Mouse (Mus musculus) neural tube, embryonic 11.5 days (tissue): ENCODE results near the gene Cdcp2. TPM values are rescaled to one million over a fixed set of nuclear protein-coding genes. Genes with fewer than 3 reads are reported as not detected.

ENCODE experiments used
- ATAC-seq: fragments of 200-750 bp; cut with Nextera tagmentation; 2 replicates; pipeline ENCODE4 v1.8.0; 2017; ENCODE audit warnings: moderate number of reproducible peaks, mild to moderate bottlenecking, moderate TSS enrichment, moderate library complexity; ENCODE audit not compliant: insufficient read depth, low FRiP score, low TSS enrichment
- DNase-seq: peaks from one replicate; pipeline ENCODE4 v3.0.0-alpha.2; 2015; ENCODE audit warnings: low spot score
- H3K27ac ChIP-seq: fragments of 300-500 bp; sonication (generic); 2 replicates; pipeline ENCODE4 v1.5.1; 2014; ENCODE audit warnings: low read depth, mild to moderate bottlenecking, low read length
- H3K27me3 ChIP-seq: fragments of 300-500 bp; sonication (generic); 2 replicates; pipeline ENCODE4 v1.6.1; 2014; ENCODE audit warnings: mild to moderate bottlenecking, low read length, mixed read lengths; ENCODE audit not compliant: control insufficient read depth, insufficient read depth
- H3K36me3 ChIP-seq: fragments of 300-500 bp; sonication (generic); 2 replicates; pipeline ENCODE4 v1.6.1; 2014; ENCODE audit warnings: mild to moderate bottlenecking, low read length, moderate library complexity, mixed read lengths; ENCODE audit not compliant: control insufficient read depth, insufficient read depth
- H3K4me1 ChIP-seq: fragments of 300-500 bp; sonication (generic); 2 replicates; pipeline ENCODE4 v1.6.1; 2014; ENCODE audit warnings: low read length, mixed read lengths; ENCODE audit not compliant: control insufficient read depth, insufficient read depth
- H3K4me2 ChIP-seq: fragments of 300-500 bp; sonication (generic); 2 replicates; pipeline ENCODE4 v1.6.1; 2014; ENCODE audit warnings: low read depth, mild to moderate bottlenecking, moderate library complexity
- H3K4me3 ChIP-seq: fragments of 300-500 bp; sonication (generic); 2 replicates; pipeline ENCODE4 v1.5.1; 2014; ENCODE audit warnings: low read depth, low read length
- H3K9ac ChIP-seq: fragments of 300-500 bp; sonication (generic); 2 replicates; pipeline ENCODE4 v1.6.1; 2014; ENCODE audit warnings: mild to moderate bottlenecking, low read length
- H3K9me3 ChIP-seq: fragments of 300-500 bp; sonication (generic); 2 replicates; pipeline ENCODE4 v1.6.1; 2016; ENCODE audit warnings: low read length; ENCODE audit not compliant: control insufficient read depth
- WGBS: fragments of 180-500 bp; shearing (Covaris S2); extraction: QIAGEN DNeasy Blood & Tissue Kit; methylation state at CpG from one replicate; pipeline ENCODE4 v1.1.7; 2014; 5-methylcytosine and 5-hydroxymethylcytosine counted together
- polyA plus RNA-seq: library from polyadenylated mRNA; unstranded; fragments of >200 nt; fragmentation: Nextera tagmentation; extraction: Ambion mirVana; gene quantifications from 2 replicates; pipeline ENCODE4 v1.2.1, GENCODE M21; 2014

Cdcp2 gene
- polyA plus RNA-seq: 0.24 and 0.64 TPM in 2 replicates

DNA sequence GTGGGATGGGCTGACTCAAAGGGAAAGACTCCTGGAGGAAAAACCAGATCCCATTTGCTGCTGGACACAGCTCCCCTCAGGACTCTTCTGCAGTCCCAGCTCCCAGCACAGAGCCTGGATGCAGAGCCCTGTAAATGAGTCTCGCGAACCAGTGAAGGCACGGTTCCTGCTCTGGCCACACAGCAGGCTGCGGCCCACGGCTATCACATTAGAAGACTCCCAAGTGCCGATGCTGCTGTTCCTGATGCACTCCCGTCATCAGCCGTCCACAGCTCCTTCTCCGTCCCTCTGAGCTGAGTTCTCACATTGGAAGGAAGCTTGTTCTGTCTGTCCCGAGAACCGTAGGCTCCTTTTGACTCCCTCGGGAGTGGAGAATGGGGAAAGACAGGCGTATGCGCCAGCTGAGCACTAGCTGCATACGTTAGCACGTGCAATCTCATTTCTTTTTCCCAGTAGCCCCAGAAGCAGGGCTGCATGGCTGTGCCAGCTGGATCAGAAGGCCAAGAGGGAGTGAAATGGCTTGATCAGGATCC, at the start of gene Cdcp2:
TSS of gene Cdcp2 (plus strand) at position 51 of the 533 bp plus-strand sequence.
- ATAC-seq (0 out of 2 replicates have a peak, but pooled peaks have one; percentile 20), DNase-seq (no peak)
- Histone ChIP-seq H3K4me1 (peaks cover 11% of the 10 kb centered on the region), H3K9me3 (no peaks in the 10 kb centered on the region), H3K27ac (peak within 1 kb of the TSS; percentile 60), H3K4me3 (no peak within 1 kb of the TSS), H3K9ac (no peak within 1 kb of the TSS), H3K27me3 (no peaks in the 10 kb centered on the region), H3K4me2 (no peak within 1 kb of the TSS), H3K36me3 (no peaks in the 10 kb centered on the region)
- 43% methylated on average over 16 of the region's 16 CpGs for WGBS

DNA sequence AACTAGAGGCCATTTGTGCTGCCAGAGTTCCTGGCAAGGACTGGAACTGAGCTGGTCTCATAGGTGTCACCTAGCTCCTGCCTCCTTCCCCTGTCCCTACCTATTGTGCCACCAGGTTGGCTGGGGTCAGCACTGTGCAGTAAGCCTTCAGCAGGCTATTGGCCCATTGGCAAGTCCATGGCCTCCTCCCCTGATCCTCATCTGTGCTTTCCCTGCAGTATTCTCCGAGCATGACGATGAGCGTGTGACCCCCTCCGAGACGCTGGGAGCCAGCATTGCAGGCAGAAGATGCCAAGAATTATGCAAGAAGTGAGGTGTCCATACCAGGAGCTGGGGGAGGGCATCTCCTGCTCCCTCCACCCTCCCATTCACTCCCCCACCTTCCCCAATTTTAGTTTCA, 48.9 kb upstream of the Cdcp2 start:
- WGBS: 90% methylated on average over 5 of the region's 5 CpGs
- ATAC-seq (no peak), DNase-seq (no peak)
- no peak overlapping the region for H3K9ac ChIP-seq
- H3K4me2 ChIP-seq: no peak overlapping the region
- H3K27me3 ChIP-seq: no peaks in the 10 kb centered on the region
- H3K27ac ChIP-seq: no peak overlapping the region
- H3K36me3 ChIP-seq: peaks cover 13% of the 10 kb centered on the region
- H3K4me3 ChIP-seq: no peak overlapping the region
- H3K9me3 ChIP-seq: no peaks in the 10 kb centered on the region
- no peaks in the 10 kb centered on the region for H3K4me1 ChIP-seq

DNA sequence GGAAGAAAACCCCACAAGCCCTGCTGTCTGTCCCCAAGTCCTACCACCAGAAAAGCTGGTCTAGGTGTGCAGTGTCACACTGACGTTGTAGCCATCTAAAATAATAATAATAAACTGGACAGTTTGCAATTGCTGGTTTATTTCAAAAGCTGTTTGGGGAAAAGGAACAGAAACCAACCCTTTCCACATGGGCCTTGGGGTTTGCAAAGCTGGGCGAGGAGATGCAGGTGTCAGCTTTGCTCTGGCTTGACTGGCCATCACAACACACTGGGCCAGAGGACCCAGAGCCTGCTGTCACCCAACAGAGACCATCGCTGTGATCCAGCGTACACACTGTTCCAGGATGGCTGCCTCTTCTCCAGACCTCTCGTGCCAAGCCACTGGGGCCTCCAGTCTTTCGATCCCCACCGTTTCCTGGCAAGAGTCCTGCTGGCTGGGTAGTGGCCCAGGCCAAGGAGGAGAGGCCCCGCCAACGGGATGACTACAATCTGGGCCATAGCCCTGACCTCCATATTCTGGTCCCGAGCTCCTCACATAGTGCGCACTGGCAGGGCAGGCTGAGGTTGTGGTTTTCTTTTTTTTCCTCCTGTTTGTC, 48.0 kb upstream of the Cdcp2 start:
- Histone ChIP-seq H3K36me3 (peaks cover 9% of the 10 kb centered on the region), H3K4me1 (no peaks in the 10 kb centered on the region), H3K27me3 (no peaks in the 10 kb centered on the region), H3K9ac (no peak overlapping the region), H3K9me3 (no peaks in the 10 kb centered on the region), H3K4me2 (no peak overlapping the region), H3K4me3 (no peak overlapping the region), H3K27ac (no peak overlapping the region)
- 92% methylated on average over 11 of the region's 11 CpGs for WGBS
- ATAC-seq (no peak), DNase-seq (no peak)

DNA sequence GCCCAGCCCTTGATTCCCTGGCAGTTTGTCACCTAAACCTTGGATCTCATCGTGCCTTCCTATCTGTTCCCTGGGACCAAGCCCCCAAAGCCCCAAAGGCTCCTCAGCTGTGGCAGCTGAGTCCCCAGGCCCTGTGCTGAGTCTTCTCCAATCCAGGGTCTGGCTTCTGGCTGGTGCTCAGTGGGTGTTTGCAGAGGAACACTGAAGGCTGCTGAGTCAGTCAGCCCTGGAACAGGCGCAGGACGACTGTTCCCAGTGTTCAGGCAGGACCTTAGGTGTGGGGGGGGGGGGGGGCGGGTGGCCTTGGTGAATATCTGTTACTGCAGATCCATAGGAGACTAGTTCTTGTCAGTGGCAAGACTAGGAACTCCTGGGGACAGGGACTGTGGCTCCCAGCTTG, 44.8 kb upstream of the Cdcp2 start:
- WGBS: 73% methylated on average over 4 of the region's 4 CpGs
- no peaks in the 10 kb centered on the region; the same call in 1 of the 2 replicates for H3K36me3 ChIP-seq
- no peaks in the 10 kb centered on the region for H3K9me3 ChIP-seq
- H3K27me3 ChIP-seq: no peaks in the 10 kb centered on the region
- no peaks in the 10 kb centered on the region for H3K4me1 ChIP-seq
- H3K4me3 ChIP-seq: no peak overlapping the region
- no peak for ATAC-seq
- H3K9ac ChIP-seq: no peak overlapping the region
- no peak overlapping the region for H3K4me2 ChIP-seq
- no peak overlapping the region for H3K27ac ChIP-seq
- DNase-seq: no peak

DNA sequence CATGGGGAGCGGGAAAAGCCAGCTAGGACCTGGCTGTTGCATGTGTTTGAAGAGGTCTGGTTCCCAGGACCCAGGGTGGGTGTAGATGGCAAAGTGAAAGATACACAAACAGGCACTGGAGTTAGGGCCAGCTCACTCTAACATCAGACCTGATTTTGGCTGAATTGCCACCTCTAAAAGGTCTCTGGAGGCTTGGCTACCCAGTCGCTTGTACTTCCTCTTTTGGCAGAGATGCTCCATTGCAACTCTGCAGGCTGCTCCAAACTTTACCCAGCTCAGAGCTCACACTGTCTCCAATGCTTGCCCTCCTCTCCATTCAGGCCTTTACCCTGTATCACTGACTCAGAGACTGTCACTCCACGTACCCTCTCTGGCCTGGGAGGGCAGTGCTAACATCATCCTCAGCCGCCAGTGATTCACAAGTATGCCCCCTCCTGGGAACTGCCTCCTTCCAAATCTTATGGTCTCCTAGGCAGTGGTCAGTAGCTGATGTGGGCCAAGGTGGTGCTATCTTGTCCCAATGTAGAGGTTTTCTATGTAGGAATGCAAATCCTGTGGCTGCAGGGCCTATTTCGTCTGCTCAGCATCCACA, 43.6 kb upstream of the Cdcp2 start:
- DNase-seq (no peak), ATAC-seq (no peak)
- no peak overlapping the region for H3K4me3 ChIP-seq
- no peaks in the 10 kb centered on the region for H3K9me3 ChIP-seq
- H3K27ac ChIP-seq: no peak overlapping the region
- H3K9ac ChIP-seq: no peak overlapping the region
- no peak overlapping the region for H3K4me2 ChIP-seq
- no peaks in the 10 kb centered on the region for H3K27me3 ChIP-seq
- WGBS: 55% methylated on average over 5 of the region's 5 CpGs
- no peaks in the 10 kb centered on the region for H3K4me1 ChIP-seq
- H3K36me3 ChIP-seq: no peaks in the 10 kb centered on the region

DNA sequence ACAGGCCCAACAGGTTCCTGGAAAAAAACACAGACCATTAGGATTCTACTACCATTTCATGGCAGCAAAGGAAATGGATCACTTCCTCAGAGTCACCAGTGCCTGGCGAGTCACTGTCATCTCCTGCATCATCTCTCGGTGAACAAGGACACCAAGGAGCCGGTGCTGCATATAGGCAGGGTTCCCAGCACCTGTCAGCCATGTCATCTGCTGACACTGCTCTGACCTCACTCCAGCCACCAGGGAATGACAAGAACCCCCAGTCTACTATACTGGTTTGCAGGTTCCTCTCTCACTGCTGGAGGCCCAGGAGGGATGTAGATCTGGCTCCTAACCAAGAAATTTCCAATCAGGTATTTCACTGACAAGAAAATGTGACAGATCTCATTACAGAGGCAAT, 40.6 kb upstream of the Cdcp2 start:
- Histone ChIP-seq H3K9ac (no peak overlapping the region), H3K27ac (no peak overlapping the region), H3K27me3 (no peaks in the 10 kb centered on the region), H3K36me3 (peaks cover 2% of the 10 kb centered on the region), H3K4me2 (no peak overlapping the region), H3K4me1 (no peaks in the 10 kb centered on the region), H3K9me3 (no peaks in the 10 kb centered on the region), H3K4me3 (no peak overlapping the region)
- no peak for ATAC-seq
- DNase-seq: no peak
- WGBS: 84% methylated on average over 3 of the region's 3 CpGs

DNA sequence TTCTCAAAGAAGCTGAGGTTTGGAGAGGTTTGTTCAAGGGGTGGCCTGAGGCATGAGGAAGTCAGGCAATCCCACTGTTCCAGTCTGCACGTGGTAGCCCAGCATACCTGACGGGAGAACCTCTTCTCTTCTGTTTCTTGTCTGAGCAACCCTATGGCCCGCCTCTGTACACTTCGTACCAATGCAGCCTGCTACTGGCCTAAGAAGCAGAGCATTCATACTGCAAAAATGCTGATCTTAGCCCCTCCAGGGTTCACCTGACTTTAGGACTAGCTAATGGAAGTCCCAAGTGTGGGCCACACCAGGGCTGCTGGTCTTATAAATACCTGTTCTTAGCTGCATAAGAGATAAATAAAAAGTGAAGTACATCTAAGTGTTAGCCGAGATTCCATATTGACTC, 38.3 kb upstream of the Cdcp2 start:
- H3K4me1 ChIP-seq: no peaks in the 10 kb centered on the region
- no peak overlapping the region for H3K9ac ChIP-seq
- no peak for DNase-seq
- no peak overlapping the region for H3K4me3 ChIP-seq
- H3K36me3 ChIP-seq: peaks cover 5% of the 10 kb centered on the region
- no peaks in the 10 kb centered on the region for H3K27me3 ChIP-seq
- WGBS: 92% methylated on average over 5 of the region's 5 CpGs
- ATAC-seq: no peak
- H3K27ac ChIP-seq: no peak overlapping the region
- no peaks in the 10 kb centered on the region for H3K9me3 ChIP-seq
- no peak overlapping the region for H3K4me2 ChIP-seq

DNA sequence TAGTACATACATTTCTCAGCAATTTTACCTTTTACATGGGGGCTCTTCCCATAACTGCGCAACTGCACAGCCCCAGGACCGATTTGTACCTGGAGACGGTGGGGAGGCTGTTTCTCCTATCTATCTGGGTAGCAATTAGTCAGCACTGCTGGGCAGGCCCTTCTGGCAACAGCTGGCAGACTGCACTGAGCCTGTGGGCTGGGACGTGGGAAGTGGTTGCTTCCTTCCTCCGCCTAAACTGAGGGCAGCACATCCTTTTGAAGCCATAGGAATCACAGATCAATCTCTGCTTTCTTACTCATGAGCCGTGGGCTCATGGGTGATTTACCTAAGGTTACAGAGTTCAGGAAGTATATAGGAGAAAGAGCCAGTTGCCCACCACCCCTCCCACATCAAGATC, 37.9 kb upstream of the Cdcp2 start:
- ATAC-seq: no peak
- no peak overlapping the region for H3K4me3 ChIP-seq
- no peak overlapping the region for H3K4me2 ChIP-seq
- H3K27ac ChIP-seq: no peak overlapping the region
- no peak overlapping the region for H3K9ac ChIP-seq
- H3K27me3 ChIP-seq: no peaks in the 10 kb centered on the region
- peaks cover 6% of the 10 kb centered on the region for H3K36me3 ChIP-seq
- H3K4me1 ChIP-seq: no peaks in the 10 kb centered on the region
- H3K9me3 ChIP-seq: no peaks in the 10 kb centered on the region
- no peak for DNase-seq
- WGBS: 83% methylated on average over 6 of the region's 6 CpGs

DNA sequence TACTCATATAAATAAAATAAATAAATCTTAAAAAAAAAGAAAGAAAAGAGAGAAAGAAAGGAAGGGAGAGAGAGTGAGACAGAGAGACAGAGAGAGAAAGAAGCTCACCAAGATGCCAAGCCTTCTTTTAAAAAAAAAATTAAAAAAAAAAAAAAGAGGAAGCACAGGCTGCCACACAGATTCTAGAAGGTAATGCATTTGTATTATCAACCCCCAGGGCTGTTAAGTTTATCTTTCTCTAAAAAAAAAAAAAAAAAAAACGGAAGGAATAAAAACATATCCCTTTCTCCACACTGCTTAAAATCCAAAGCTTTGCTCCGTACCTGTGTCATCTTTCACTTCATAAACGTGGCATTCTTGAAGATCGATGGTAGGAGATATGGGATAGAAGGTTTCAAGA, 35.1 kb upstream of the Cdcp2 start:
- Histone ChIP-seq H3K4me1 (peaks cover 6% of the 10 kb centered on the region), H3K9ac (no peak overlapping the region), H3K4me3 (no peak overlapping the region), H3K9me3 (no peaks in the 10 kb centered on the region), H3K27me3 (no peaks in the 10 kb centered on the region), H3K4me2 (no peak overlapping the region), H3K36me3 (peaks cover 8% of the 10 kb centered on the region), H3K27ac (no peak overlapping the region)
- 92% methylated on average over 4 of the region's 4 CpGs for WGBS
- DNase-seq: no peak
- no peak for ATAC-seq
